Mouse (Mus musculus) midbrain, embryonic 16.5 days (tissue): ENCODE data around the gene Angptl2. TPM values are rescaled to one million over a fixed set of nuclear protein-coding genes. Genes with fewer than 3 reads are reported as not detected.

Source experiments
- ATAC-seq: fragments of 200-750 bp; cut with Nextera tagmentation; 2 replicates; pipeline ENCODE4 v1.8.0; 2017; ENCODE audit warnings: moderate TSS enrichment
- H3K27ac ChIP-seq: fragments of 300-500 bp; sonication (generic); 2 replicates; pipeline ENCODE4 v1.5.1; 2014; ENCODE audit warnings: mild to moderate bottlenecking, low read length, mixed read lengths
- H3K27me3 ChIP-seq: fragments of 300-500 bp; sonication (generic); 2 replicates; pipeline ENCODE4 v1.6.1; 2014; ENCODE audit warnings: low read depth, low read length, mixed read lengths; ENCODE audit not compliant: control insufficient read depth, insufficient read depth
- H3K36me3 ChIP-seq: fragments of 300-500 bp; sonication (generic); 2 replicates; pipeline ENCODE4 v1.6.1; 2014; ENCODE audit warnings: mild to moderate bottlenecking, low read length, moderate library complexity, mixed read lengths; ENCODE audit not compliant: control insufficient read depth, insufficient read depth
- H3K4me1 ChIP-seq: fragments of 300-500 bp; sonication (generic); 2 replicates; pipeline ENCODE4 v1.6.1; 2014; ENCODE audit warnings: mild to moderate bottlenecking, low read length, mixed read lengths; ENCODE audit not compliant: control insufficient read depth, insufficient read depth
- H3K4me2 ChIP-seq: fragments of 300-500 bp; sonication (generic); 2 replicates; pipeline ENCODE4 v1.6.1; 2014; ENCODE audit warnings: mild to moderate bottlenecking, low read length, mixed read lengths
- H3K4me3 ChIP-seq: fragments of 300-500 bp; sonication (generic); 2 replicates; pipeline ENCODE4 v1.5.1; 2014; ENCODE audit warnings: low read depth, mild to moderate bottlenecking, low read length, moderate library complexity, mixed read lengths
- H3K9ac ChIP-seq: fragments of 300-500 bp; sonication (generic); 2 replicates; pipeline ENCODE4 v1.6.1; 2014; ENCODE audit warnings: low read depth, low read length, mixed read lengths
- H3K9me3 ChIP-seq: fragments of 300-500 bp; sonication (generic); replicated peaks from 2 replicates; pipeline ENCODE4 v1.6.1; 2014; ENCODE audit warnings: mild to moderate bottlenecking, low read length, mixed read lengths; ENCODE audit not compliant: control insufficient read depth, poor library complexity, severe bottlenecking
- WGBS: fragments of 180-500 bp; shearing (Covaris S2); extraction: QIAGEN DNeasy Blood & Tissue Kit; methylation state at CpG from one replicate; pipeline ENCODE4 v1.1.7; 2014; 5-methylcytosine and 5-hydroxymethylcytosine counted together
- polyA plus RNA-seq: library from polyadenylated mRNA; unstranded; fragments of >200 nt; fragmentation: Nextera tagmentation; extraction: Ambion mirVana; gene quantifications from 2 replicates; pipeline ENCODE4 v1.2.1, GENCODE M21; 2015

Angptl2 gene
- polyA plus RNA-seq, 1 experiment from 2014 or later, result 10.6 TPM

DNA sequence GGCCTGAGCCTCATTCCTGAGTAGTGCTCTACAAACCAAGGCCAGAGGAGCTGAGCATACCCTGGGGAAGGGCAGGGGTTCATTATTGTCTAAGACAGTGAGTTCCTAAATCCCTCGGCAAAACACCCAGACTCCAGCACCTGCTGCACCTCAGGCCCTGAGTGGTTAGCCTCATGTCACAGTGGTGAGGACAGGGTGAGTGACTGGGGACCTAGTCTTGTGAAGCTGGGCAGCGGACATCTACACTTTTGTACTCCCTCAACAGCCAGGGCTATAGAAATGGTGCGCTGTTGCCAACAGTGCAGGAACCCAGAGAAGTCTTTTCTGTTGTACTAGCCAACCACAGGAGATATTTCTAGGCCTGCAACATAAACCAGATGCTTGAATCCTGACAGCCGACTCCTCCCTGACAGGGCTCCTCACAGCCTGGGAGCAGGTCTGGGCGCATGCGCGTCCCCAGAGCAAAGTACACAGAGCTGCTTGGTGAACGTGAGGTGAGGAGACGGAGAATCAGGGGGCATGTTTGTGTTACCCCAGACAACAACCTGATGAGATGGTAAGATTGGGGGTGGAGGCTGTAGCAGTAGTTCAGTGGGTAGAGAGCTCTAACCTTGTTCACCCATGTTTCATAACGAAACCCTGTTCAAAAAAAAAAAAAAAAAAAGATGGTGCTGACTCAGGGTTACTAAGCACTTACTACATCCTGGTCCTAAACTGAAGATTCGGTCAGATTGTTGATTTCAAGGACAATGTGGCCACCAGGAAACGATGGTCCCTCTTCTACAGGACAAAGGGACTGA, 38.2 kb upstream of the Angptl2 start:
- peaks cover 32% of the 10 kb centered on the region for H3K4me1 ChIP-seq
- H3K36me3 ChIP-seq, result peaks cover 3% of the 10 kb centered on the region; the same call in 1 of the 2 replicates
- no peaks in the 10 kb centered on the region for H3K27me3 ChIP-seq
- no peak overlapping the region for H3K9ac ChIP-seq
- H3K4me3 ChIP-seq, result no peak overlapping the region
- H3K27ac ChIP-seq, result no peak overlapping the region
- no peak overlapping the region for H3K4me2 ChIP-seq
- 87% methylated on average over 12 of the region's 12 CpGs for WGBS
- no peaks in the 10 kb centered on the region for H3K9me3 ChIP-seq
- no peak for ATAC-seq

DNA sequence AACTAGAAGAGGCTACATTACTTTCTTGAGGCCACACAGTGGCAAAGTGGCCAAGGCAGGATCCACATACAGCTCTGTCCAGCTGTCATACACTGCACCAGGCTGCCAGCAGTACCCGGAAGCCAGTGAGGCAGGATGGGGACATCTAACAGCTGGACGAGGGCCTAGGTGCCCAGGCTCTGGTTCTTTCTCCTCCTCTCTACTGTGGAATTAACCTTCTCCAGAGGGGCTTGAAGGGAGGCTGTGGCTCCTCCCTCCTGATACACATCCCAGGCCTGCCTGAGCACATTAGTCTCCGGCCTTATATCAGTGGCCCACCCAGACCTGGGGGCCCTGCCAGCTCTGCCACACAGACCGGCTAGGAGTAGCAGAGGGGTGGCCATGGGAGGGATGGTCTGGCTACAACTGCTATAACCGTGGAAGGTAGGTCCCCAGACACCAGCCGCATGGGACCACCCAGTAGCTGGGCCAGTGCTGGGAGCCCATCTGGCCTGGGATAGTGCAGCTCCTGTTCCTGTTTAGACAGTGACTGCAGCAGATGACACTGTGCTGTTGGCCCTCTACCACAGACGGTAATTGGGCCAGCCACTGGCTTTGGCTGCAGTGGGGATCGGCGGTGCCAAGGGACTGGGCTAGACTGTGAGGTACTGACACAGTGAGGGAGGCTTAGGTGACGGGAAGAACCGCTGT, 37.5 kb upstream of the Angptl2 start:
- no peak overlapping the region for H3K4me2 ChIP-seq
- H3K9me3 ChIP-seq, result no peaks in the 10 kb centered on the region
- H3K27ac ChIP-seq, result peak overlapping the region; percentile 66
- H3K9ac ChIP-seq, result no peak overlapping the region; the same call in 1 of the 2 replicates
- H3K4me1 ChIP-seq, result peaks cover 32% of the 10 kb centered on the region
- 52% methylated on average over 11 of the region's 11 CpGs for WGBS
- H3K27me3 ChIP-seq, result no peaks in the 10 kb centered on the region
- H3K4me3 ChIP-seq, result no peak overlapping the region
- peak; percentile 50 for ATAC-seq
- peaks cover 3% of the 10 kb centered on the region; the same call in 1 of the 2 replicates for H3K36me3 ChIP-seq

DNA sequence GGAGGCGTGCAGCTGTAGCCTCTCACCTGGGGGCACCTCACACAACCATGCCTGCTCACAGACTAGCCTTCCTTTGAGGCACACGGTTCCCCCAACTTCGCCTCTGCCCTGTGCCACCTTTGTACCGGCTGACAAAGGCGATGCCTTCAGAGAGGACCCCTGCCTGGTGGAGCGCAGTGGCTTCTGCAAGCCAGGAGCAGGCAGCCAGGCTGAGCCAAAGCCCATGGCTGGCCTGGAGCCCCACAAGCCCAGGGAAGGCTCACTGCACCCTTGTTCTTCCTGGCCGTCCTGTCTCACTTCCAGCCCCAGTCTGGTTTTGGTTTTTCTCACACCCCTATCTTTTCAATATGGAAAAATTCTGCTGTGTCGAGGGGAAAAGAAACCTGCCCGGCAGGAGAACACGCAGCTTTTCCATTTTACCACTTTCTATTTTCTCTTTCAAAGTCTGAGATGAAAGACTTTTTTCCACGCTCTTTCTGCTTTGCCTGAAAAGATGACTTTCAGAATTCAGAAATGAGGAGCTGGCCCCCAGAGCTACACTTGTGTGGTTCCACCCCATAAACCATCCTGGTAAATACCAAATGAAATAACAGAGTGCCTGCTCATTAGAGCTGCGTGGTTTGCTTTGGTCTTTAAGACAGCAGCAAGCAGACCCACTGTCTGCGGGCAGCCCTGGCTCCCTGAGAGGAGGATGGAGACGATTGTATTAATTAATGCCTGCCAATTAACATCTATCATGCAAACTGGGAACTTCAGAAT, 36.5 kb upstream of the Angptl2 start:
- Histone ChIP-seq H3K36me3 (no peaks in the 10 kb centered on the region), H3K4me3 (no peak overlapping the region), H3K4me1 (peaks cover 30% of the 10 kb centered on the region), H3K27me3 (no peaks in the 10 kb centered on the region), H3K9ac (no peak overlapping the region; the same call in 1 of the 2 replicates), H3K4me2 (no peak overlapping the region), H3K27ac (peak overlapping the region; percentile 66), H3K9me3 (no peaks in the 10 kb centered on the region)
- ATAC-seq, result no peak
- WGBS, result 35% methylated on average over 14 of the region's 14 CpGs

DNA sequence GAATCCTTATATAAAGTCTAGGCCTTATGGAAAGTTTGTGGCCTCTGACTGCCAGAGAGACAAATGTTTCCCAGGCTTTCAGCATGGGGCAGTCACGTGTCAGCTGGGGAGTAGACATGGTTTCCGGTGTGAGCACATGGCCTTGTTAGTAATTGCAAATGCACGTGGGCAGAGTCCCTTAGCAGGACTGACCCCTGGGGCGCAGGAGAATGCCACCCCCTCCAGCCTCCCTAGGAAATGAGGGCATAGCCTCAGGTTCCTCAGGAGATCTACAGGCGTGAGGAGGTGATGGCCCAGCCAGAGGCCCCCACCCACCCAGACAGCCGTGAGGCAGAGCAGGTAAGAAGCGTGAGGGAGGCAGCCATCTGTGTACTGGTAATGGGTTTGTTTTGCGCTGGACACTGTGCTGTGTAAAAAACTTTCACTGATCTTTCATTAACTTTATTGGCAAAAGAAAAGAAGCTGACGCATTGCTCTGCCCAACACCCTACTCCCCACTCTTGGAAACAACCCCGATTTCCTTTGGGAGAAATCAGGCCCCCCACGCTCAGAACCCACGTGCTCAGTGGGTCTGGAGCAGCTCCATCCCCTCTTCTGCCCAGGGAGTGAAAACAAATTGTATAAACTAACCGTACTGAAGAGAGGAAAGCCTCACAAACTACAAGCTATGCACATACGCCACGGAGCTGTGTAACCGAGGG, 35.8 kb upstream of the Angptl2 start:
- Histone ChIP-seq H3K27me3 (no peaks in the 10 kb centered on the region), H3K4me3 (no peak overlapping the region), H3K36me3 (no peaks in the 10 kb centered on the region), H3K27ac (peak overlapping the region; percentile 14; the same call in 1 of the 2 replicates), H3K4me1 (peaks cover 30% of the 10 kb centered on the region), H3K9me3 (no peaks in the 10 kb centered on the region), H3K9ac (no peak overlapping the region), H3K4me2 (no peak overlapping the region)
- WGBS, result 46% methylated on average over 16 of the region's 16 CpGs
- no peak for ATAC-seq

DNA sequence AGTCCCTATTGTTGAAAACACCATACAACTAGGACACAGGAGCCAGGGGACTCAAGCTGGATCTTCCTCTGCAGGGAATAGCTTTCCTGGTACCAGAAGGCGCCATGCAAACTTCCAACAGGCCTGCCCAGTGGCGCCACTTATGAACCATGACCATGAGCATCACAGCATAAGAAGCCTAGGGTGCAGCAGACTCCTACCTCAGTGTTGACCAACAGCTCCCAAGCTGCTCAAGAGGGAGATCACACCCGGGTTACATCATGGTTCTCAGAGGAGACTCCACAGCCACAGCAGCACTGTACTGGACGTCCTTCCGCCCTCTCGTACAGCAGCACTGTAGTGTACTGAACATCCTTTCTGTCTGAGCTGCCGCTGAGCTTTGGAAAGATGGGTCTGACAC, 32.5 kb upstream of the Angptl2 start:
- H3K4me3 ChIP-seq, result no peak overlapping the region
- 94% methylated on average over 7 of the region's 7 CpGs for WGBS
- ATAC-seq, result no peak
- H3K4me1 ChIP-seq, result peaks cover 21% of the 10 kb centered on the region
- H3K27ac ChIP-seq, result no peak overlapping the region
- H3K9ac ChIP-seq, result no peak overlapping the region
- no peak overlapping the region for H3K4me2 ChIP-seq
- H3K9me3 ChIP-seq, result no peaks in the 10 kb centered on the region
- no peaks in the 10 kb centered on the region for H3K27me3 ChIP-seq
- no peaks in the 10 kb centered on the region for H3K36me3 ChIP-seq

DNA sequence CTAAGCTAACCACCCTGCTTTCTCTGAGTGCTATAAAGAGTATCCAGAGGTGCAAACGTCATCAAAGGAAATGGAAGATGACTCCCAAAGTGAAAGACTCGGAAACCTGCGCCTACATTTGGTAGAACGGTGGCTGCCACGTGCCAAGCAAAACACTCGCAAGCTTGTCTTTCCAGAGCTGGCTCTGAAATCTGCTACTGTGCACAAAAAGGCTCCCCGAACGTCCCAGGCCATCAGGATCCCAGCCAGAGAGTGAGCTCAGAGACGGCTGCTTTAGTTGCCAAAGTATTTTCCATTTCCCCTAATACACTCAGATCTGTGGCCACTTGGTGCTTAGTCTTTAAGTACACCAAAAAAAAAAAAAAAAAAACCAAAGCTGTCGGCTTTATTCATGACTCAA, 31.2 kb upstream of the Angptl2 start:
- H3K9ac ChIP-seq, result no peak overlapping the region
- H3K4me1 ChIP-seq, result peaks cover 8% of the 10 kb centered on the region
- H3K4me3 ChIP-seq, result no peak overlapping the region
- H3K36me3 ChIP-seq, result no peaks in the 10 kb centered on the region
- H3K27me3 ChIP-seq, result no peaks in the 10 kb centered on the region
- no peak overlapping the region for H3K27ac ChIP-seq
- WGBS, result 79% methylated on average over 10 of the region's 10 CpGs
- no peak for ATAC-seq
- no peak overlapping the region for H3K4me2 ChIP-seq
- no peaks in the 10 kb centered on the region for H3K9me3 ChIP-seq

DNA sequence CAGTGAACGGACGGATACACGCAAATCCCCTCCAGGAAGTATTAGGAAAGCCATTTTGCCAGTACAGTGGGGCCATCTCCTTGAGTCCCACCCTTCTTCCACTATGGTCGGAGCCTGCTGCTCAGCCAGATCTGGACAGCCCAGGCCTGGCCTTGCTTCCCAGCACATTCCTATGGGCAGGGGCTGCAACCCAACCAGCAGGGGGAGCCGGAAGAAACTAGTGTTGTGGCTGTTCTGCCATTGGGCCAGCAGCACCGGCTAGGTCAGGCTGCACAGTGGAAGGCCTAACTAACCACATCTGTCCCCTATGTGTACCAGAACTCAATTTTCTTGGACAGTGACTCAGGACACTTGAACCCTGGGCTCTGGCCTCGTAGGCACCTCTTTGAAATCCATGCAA, 30.6 kb upstream of the Angptl2 start:
- Histone ChIP-seq H3K4me2 (no peak overlapping the region), H3K4me1 (peaks cover 3% of the 10 kb centered on the region; the same call in 1 of the 2 replicates), H3K27me3 (no peaks in the 10 kb centered on the region), H3K36me3 (no peaks in the 10 kb centered on the region), H3K9ac (no peak overlapping the region), H3K27ac (no peak overlapping the region), H3K9me3 (no peaks in the 10 kb centered on the region), H3K4me3 (no peak overlapping the region)
- 68% methylated on average over 7 of the region's 7 CpGs for WGBS
- no peak for ATAC-seq

DNA sequence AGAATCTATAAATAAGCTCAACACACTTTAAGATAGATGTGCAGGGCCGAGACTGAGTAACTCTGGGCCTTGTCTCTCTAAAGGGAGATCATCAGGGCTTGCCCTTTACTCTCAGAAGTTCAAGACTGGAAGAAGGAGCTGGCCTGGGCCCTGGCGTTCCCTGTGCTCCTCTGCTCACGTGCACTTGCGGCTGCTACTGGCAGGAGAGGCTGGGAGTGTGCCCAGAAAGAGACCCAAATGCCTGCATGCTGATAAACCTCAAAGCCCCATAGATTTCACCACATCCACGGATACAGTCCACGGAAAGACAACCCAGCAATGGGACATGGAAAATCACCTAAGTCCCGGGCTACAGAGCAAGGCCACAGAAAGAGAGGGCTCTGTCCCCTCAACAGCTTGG, 29.4 kb upstream of the Angptl2 start:
- no peak overlapping the region for H3K4me2 ChIP-seq
- no peak overlapping the region for H3K4me3 ChIP-seq
- 77% methylated on average over 7 of the region's 7 CpGs for WGBS
- ATAC-seq, result no peak
- H3K27me3 ChIP-seq, result no peaks in the 10 kb centered on the region
- no peaks in the 10 kb centered on the region for H3K9me3 ChIP-seq
- no peak overlapping the region for H3K27ac ChIP-seq
- H3K36me3 ChIP-seq, result no peaks in the 10 kb centered on the region
- H3K9ac ChIP-seq, result no peak overlapping the region
- H3K4me1 ChIP-seq, result no peaks in the 10 kb centered on the region
